Mouse (Mus musculus): Measurements from ENCODE around the gene Atoh7.

DNA sequence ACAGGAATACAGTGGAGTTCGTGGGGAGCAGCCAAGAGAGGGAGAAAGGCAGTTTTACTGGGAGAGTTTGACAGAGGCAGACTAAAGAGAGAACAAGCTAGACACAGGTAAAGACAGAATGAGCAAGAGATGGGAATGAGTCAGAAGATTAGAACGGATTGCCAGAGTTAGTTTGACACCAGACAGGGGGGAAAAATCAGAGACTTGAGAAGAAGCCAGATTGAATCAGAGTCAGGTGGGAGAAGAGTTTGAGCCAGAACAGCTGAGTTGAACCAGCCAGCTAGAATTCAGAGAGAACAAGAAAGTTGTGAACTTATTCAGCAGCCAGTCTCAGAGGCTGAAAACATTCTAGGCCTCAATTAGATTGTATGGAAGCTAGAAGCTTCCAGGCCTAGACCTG is 39.6 kb upstream of the Atoh7 start, which contains the start of gene Pbld1:
- no peak for TF ChIP-seq POLR2A (IDR thresholded peaks at IDR 0.05; ENCODE audit: insufficient read depth, low read length)
- no peak for TF ChIP-seq CTCF (IDR thresholded peaks at IDR 0.05; ENCODE audit: low read depth, low read length)
